Mouse (Mus musculus) liver, adult (tissue): ENCODE results near the gene Msrb1.

Source experiments
- GATA4 ChIP-seq: IDR thresholded peaks from 2 replicates; pipeline ENCODE4 v1.6.1; 2014; ENCODE audit warnings: mild to moderate bottlenecking, low read length; ENCODE audit not compliant: insufficient replicate concordance

Gene Msrb1

GRCm38 (mm10) chr17:24757394-24757793 is 21.0 kb downstream of the Msrb1 start:
- no peak for TF ChIP-seq GATA4

GRCm38 (mm10) chr17:24761121-24761520 is 24.7 kb downstream of the Msrb1 start:
- TF ChIP-seq GATA4, result no peak

GRCm38 (mm10) chr17:24765016-24765905 is 28.8 kb downstream of the Msrb1 start:
- no peak for TF ChIP-seq GATA4

- TF ChIP-seq GATA4, result no peak
These were observed 29.9 kb downstream of the Msrb1 start for GRCm38 (mm10) chr17:24766266-24766875.

GRCm38 (mm10) chr17:24769146-24769545 is 32.7 kb downstream of the Msrb1 start:
- no peak for TF ChIP-seq GATA4

GRCm38 (mm10) chr17:24773241-24773640 is 36.8 kb downstream of the Msrb1 start:
- TF ChIP-seq GATA4, result no peak

- TF ChIP-seq GATA4, result no peak
These were observed 38.7 kb downstream of the Msrb1 start for GRCm38 (mm10) chr17:24775173-24775572.

GRCm38 (mm10) chr17:24777073-24777472 is 40.6 kb downstream of the Msrb1 start:
- no peak for TF ChIP-seq GATA4

GRCm38 (mm10) chr17:24780821-24781220 is 44.4 kb downstream of the Msrb1 start:
- no peak for TF ChIP-seq GATA4

- TF ChIP-seq GATA4, result no peak
These were observed 55.7 kb downstream of the Msrb1 start for GRCm38 (mm10) chr17:24792190-24792589.
